Mouse (Mus musculus) forebrain, embryonic 15.5 days (tissue): ENCODE data around the gene Cd200r4. TPM values are rescaled to one million over a fixed set of nuclear protein-coding genes. Genes with fewer than 3 reads are reported as not detected.
A peak's percentile ranks its signal among the peaks of the same experiment; 100 is the strongest.

Experiments used
- ATAC-seq: fragments of 200-750 bp; cut with Nextera tagmentation; replicated peaks from 2 replicates; pipeline ENCODE4 v1.8.0; 2017; ENCODE audit warnings: mild to moderate bottlenecking, moderate TSS enrichment, moderate library complexity
- H3K27ac ChIP-seq: fragments of 300-500 bp; sonication (generic); replicated peaks from 2 replicates; pipeline ENCODE4 v1.5.1; 2015; ENCODE audit warnings: mild to moderate bottlenecking, inconsistent platforms
- H3K27me3 ChIP-seq: fragments of 300-500 bp; sonication (generic); 2 replicates; pipeline ENCODE4 v1.6.1; 2015; ENCODE audit warnings: inconsistent platforms
- H3K36me3 ChIP-seq: fragments of 300-500 bp; sonication (generic); 2 replicates; pipeline ENCODE4 v1.6.1; 2015; ENCODE audit warnings: mild to moderate bottlenecking, inconsistent platforms
- H3K4me1 ChIP-seq: fragments of 300-500 bp; sonication (generic); 2 replicates; pipeline ENCODE4 v1.6.1; 2015; ENCODE audit warnings: inconsistent platforms
- H3K4me2 ChIP-seq: fragments of 300-500 bp; sonication (generic); replicated peaks from 2 replicates; pipeline ENCODE4 v1.6.1; 2015; ENCODE audit warnings: mild to moderate bottlenecking, inconsistent platforms
- H3K4me3 ChIP-seq: fragments of 300-500 bp; sonication (generic); 2 replicates; pipeline ENCODE4 v1.5.1; 2015; ENCODE audit warnings: mild to moderate bottlenecking, inconsistent platforms
- H3K9ac ChIP-seq: fragments of 300-500 bp; sonication (generic); replicated peaks from 2 replicates; pipeline ENCODE4 v1.6.1; 2015; ENCODE audit warnings: mild to moderate bottlenecking, inconsistent platforms
- H3K9me3 ChIP-seq: fragments of 300-500 bp; sonication (generic); 2 replicates; pipeline ENCODE4 v1.6.1; 2016; ENCODE audit warnings: inconsistent platforms
- WGBS: fragments of 180-500 bp; shearing (Covaris S2); methylation state at CpG from one replicate; pipeline ENCODE4 v1.1.7; 2015; ENCODE audit warnings: mixed read lengths; 5-methylcytosine and 5-hydroxymethylcytosine counted together
- polyA plus RNA-seq: library from polyadenylated mRNA; unstranded; fragments of >200 nt; fragmentation: Nextera tagmentation; extraction: Ambion mirVana; gene quantifications from 2 replicates; pipeline ENCODE4 v1.2.1, GENCODE M21; 2015

Cd200r4 gene
- not detected in 2 replicates for polyA plus RNA-seq

GRCm38 (mm10) chr16:44811544-44811943 lies at the start of gene Cd200r4:
Gene Cd200r4, plus strand, starts transcription at chr16:44811733.
- no peak within 1 kb of the TSS for H3K27ac ChIP-seq
- 91% methylated on average over 3 of the region's 3 CpGs for WGBS
- no peaks in the 10 kb centered on the region for H3K9me3 ChIP-seq
- H3K4me1 ChIP-seq: no peaks in the 10 kb centered on the region
- no peak within 1 kb of the TSS for H3K4me3 ChIP-seq
- no peaks in the 10 kb centered on the region for H3K36me3 ChIP-seq
- no peak within 1 kb of the TSS for H3K9ac ChIP-seq
- no peak for ATAC-seq
- no peaks in the 10 kb centered on the region for H3K27me3 ChIP-seq
- no peak within 1 kb of the TSS for H3K4me2 ChIP-seq

DNA sequence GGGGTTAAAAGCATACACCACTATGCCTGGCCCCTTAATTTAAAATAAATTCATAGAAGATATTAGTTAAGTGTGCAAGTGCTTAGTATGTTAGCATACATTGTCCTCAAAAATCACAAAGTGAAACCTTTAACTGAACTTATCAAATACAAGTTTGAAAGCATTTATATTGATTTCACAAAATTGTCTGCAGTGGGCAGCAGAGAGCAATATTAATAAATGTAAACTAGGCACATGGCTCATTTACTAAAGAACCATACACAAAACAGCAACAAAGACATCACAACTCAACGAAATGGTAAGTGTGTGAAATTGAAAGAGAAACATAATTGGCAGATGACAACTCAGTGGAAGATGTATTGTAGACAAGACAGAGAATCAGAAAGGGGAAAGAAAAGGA lies 49.7 kb upstream of the Cd200r4 start:
- 63% methylated on average over 1 of the region's 1 CpGs for WGBS
- H3K36me3 ChIP-seq: no peaks in the 10 kb centered on the region
- no peaks in the 10 kb centered on the region for H3K9me3 ChIP-seq
- no peak overlapping the region for H3K4me2 ChIP-seq
- H3K4me1 ChIP-seq: no peaks in the 10 kb centered on the region
- H3K9ac ChIP-seq: no peak overlapping the region
- no peaks in the 10 kb centered on the region for H3K27me3 ChIP-seq
- no peak for ATAC-seq
- H3K27ac ChIP-seq: no peak overlapping the region
- no peak overlapping the region for H3K4me3 ChIP-seq

GRCm38 (mm10) chr16:44765555-44766319 lies 45.8 kb upstream of the Cd200r4 start, which contains the start of gene Cd200r1:
Gene Cd200r1, plus strand, starts transcription at chr16:44765736.
- Histone ChIP-seq H3K27me3 (no peaks in the 10 kb centered on the region), H3K36me3 (no peaks in the 10 kb centered on the region), H3K27ac (no peak within 1 kb of the TSS), H3K4me2 (no peak within 1 kb of the TSS), H3K9me3 (no peaks in the 10 kb centered on the region), H3K9ac (no peak within 1 kb of the TSS), H3K4me3 (no peak within 1 kb of the TSS), H3K4me1 (no peaks in the 10 kb centered on the region)
- 85% methylated on average over 22 of the region's 22 CpGs for WGBS
- ATAC-seq: no peak

- Histone ChIP-seq H3K4me3 (no peak overlapping the region), H3K36me3 (no peaks in the 10 kb centered on the region), H3K9ac (no peak overlapping the region), H3K9me3 (no peaks in the 10 kb centered on the region), H3K4me1 (no peaks in the 10 kb centered on the region), H3K4me2 (no peak overlapping the region), H3K27me3 (no peaks in the 10 kb centered on the region), H3K27ac (no peak overlapping the region)
- no peak for ATAC-seq
- WGBS: 87% methylated on average over 9 of the region's 9 CpGs
Observed at GRCm38 (mm10) chr16:44766320-44766892, 45.1 kb upstream of the Cd200r4 start.

GRCm38 (mm10) chr16:44767506-44767905 lies 44.0 kb upstream of the Cd200r4 start:
- no peak overlapping the region for H3K4me2 ChIP-seq
- H3K27ac ChIP-seq: no peak overlapping the region
- H3K27me3 ChIP-seq: no peaks in the 10 kb centered on the region
- H3K4me1 ChIP-seq: no peaks in the 10 kb centered on the region
- no peak overlapping the region for H3K9ac ChIP-seq
- no peak for ATAC-seq
- H3K9me3 ChIP-seq: no peaks in the 10 kb centered on the region
- no peak overlapping the region for H3K4me3 ChIP-seq
- WGBS: 91% methylated on average over 7 of the region's 7 CpGs
- no peaks in the 10 kb centered on the region for H3K36me3 ChIP-seq

- H3K36me3 ChIP-seq: no peaks in the 10 kb centered on the region
- no peaks in the 10 kb centered on the region for H3K27me3 ChIP-seq
- no peaks in the 10 kb centered on the region for H3K4me1 ChIP-seq
- no peak overlapping the region for H3K4me3 ChIP-seq
- H3K9me3 ChIP-seq: no peaks in the 10 kb centered on the region
- no peak overlapping the region for H3K4me2 ChIP-seq
- H3K27ac ChIP-seq: no peak overlapping the region
- no peak overlapping the region for H3K9ac ChIP-seq
- WGBS: 48% methylated on average over 2 of the region's 2 CpGs
- 0 out of 2 replicates have a peak, but pooled peaks have one; percentile 53 for ATAC-seq
Observed at GRCm38 (mm10) chr16:44767967-44768366, 43.6 kb upstream of the Cd200r4 start.

DNA sequence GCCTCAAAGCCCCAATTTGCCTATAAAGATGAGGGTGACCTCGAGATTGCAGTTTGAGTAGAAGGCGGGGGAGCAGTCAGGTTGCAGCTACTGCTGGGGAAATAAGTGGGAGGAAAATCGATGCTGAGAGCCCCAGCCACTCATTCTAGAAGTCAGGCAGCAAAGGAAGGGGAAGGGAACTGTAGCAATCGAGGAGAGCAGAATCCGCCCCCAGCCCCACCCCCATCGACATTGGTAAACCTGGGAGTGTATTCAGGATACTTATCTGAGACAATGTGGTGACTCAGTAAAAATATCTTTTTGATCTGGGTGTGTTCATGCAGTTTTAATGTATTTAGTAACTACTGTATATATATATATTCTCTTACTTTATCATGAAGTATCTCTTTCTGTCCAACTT lies 39.0 kb upstream of the Cd200r4 start:
- Histone ChIP-seq H3K27ac (no peak overlapping the region), H3K27me3 (no peaks in the 10 kb centered on the region), H3K9ac (no peak overlapping the region), H3K36me3 (no peaks in the 10 kb centered on the region), H3K4me3 (no peak overlapping the region), H3K9me3 (no peaks in the 10 kb centered on the region), H3K4me1 (no peaks in the 10 kb centered on the region), H3K4me2 (no peak overlapping the region)
- 77% methylated on average over 6 of the region's 6 CpGs for WGBS
- no peak for ATAC-seq

DNA sequence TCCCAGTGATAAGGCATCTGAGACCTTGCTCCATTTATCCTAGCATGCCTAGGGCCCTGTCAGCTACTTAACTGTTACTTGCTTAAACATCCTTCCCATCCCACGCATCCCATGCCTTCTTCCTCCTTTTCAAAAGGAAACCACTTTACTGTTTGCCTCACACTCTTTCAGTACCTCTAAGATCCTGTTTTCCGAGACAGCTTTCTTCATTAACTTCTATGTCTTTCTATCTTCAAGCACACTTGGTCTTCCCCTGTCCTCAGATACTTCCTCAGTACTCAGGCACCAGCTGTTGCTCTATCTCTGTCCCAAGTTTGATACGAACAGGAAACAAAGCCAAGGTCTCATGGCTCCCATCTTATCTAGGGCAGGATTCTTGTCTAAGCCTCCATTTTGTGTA lies 37.9 kb upstream of the Cd200r4 start:
- H3K4me3 ChIP-seq: no peak overlapping the region
- no peaks in the 10 kb centered on the region for H3K36me3 ChIP-seq
- no peak overlapping the region for H3K27ac ChIP-seq
- H3K9ac ChIP-seq: no peak overlapping the region
- H3K4me1 ChIP-seq: no peaks in the 10 kb centered on the region
- H3K27me3 ChIP-seq: no peaks in the 10 kb centered on the region
- WGBS: 91% methylated on average over 3 of the region's 3 CpGs
- no peak for ATAC-seq
- H3K9me3 ChIP-seq: no peaks in the 10 kb centered on the region
- no peak overlapping the region for H3K4me2 ChIP-seq

DNA sequence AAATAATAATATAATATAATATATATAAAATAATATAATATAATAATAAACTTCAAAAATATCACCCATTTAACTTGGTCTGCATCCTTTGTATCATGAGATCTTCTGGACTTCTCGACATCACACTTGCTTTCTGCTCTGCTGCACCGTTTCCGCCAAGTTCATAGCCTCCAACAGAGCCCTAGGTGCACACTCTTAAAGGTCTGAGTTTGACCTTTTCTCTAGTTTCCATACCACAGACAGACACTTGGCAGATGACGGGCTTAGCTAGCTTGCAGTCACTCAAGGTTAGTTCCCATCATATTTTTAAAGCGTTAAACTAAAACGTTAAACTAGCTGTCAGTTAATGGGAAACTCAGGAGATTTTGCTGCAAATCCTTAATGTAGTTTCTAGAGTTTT lies 37.3 kb upstream of the Cd200r4 start:
- Histone ChIP-seq H3K4me1 (no peaks in the 10 kb centered on the region), H3K36me3 (no peaks in the 10 kb centered on the region), H3K4me3 (no peak overlapping the region), H3K4me2 (no peak overlapping the region), H3K27ac (no peak overlapping the region), H3K9ac (no peak overlapping the region), H3K27me3 (no peaks in the 10 kb centered on the region), H3K9me3 (no peaks in the 10 kb centered on the region)
- ATAC-seq: no peak
- WGBS: 92% methylated on average over 6 of the region's 6 CpGs

DNA sequence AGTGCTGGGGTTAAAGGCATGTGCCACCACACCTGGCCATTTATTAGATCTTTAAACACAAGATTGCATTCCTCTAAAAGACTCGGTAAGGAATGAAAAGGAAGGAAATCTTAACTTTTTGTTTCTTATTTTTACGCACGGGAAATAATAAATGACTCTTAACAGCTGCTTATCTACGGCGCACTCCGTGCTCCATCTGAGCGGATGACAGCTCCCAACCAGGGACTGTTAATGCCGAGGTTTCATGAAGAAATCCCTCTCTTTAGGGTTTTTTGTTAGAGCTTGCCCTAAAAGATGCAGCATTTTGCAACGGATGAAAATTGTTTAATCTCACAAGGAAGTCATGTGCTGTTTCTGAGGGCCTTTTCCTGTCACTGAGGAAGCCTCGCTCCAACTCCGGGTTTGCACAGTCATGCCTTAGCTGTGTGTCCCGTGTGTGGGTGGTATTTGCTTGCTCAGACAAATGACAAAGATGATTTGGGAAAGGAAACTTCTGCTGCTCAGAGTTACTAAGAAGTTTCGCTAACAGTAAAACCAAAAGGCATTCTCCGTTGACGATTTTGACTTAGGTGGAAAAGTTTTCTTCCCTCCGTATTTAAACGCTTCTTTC lies 32.9 kb upstream of the Cd200r4 start:
- no peak overlapping the region for H3K9ac ChIP-seq
- 86% methylated on average over 17 of the region's 17 CpGs for WGBS
- H3K4me3 ChIP-seq: no peak overlapping the region
- H3K27me3 ChIP-seq: no peaks in the 10 kb centered on the region
- H3K27ac ChIP-seq: no peak overlapping the region
- H3K4me2 ChIP-seq: no peak overlapping the region
- no peaks in the 10 kb centered on the region for H3K36me3 ChIP-seq
- no peaks in the 10 kb centered on the region for H3K4me1 ChIP-seq
- no peak for ATAC-seq
- H3K9me3 ChIP-seq: no peaks in the 10 kb centered on the region

GRCm38 (mm10) chr16:44779494-44779893 lies 32.0 kb upstream of the Cd200r4 start:
- H3K9me3 ChIP-seq: no peaks in the 10 kb centered on the region
- WGBS: 96% methylated on average over 5 of the region's 5 CpGs
- no peaks in the 10 kb centered on the region for H3K27me3 ChIP-seq
- H3K4me2 ChIP-seq: no peak overlapping the region
- no peak overlapping the region for H3K27ac ChIP-seq
- no peaks in the 10 kb centered on the region for H3K36me3 ChIP-seq
- no peaks in the 10 kb centered on the region for H3K4me1 ChIP-seq
- H3K4me3 ChIP-seq: no peak overlapping the region
- no peak for ATAC-seq
- no peak overlapping the region for H3K9ac ChIP-seq

DNA sequence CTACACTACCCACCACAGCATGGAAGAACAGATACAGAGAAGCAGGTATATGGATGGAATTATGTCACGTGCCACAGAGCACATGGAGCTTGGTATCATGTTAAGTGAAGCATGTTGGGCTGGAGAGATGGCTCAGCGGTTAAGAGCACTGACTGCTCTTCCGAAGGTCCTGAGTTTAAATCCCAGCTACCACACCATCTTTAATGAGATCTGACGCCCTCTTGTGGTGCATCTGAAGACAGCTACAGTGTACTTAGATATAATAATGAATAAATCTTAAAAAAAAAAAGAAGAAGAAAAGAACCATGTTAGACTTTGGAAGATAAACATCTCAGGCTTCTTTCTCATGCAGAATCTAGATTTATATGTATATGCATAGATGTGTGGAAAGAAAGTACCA lies 30.8 kb upstream of the Cd200r4 start:
- H3K4me2 ChIP-seq: no peak overlapping the region
- no peaks in the 10 kb centered on the region for H3K36me3 ChIP-seq
- no peak overlapping the region for H3K4me3 ChIP-seq
- no peak overlapping the region for H3K9ac ChIP-seq
- no peaks in the 10 kb centered on the region for H3K4me1 ChIP-seq
- no peak for ATAC-seq
- H3K27me3 ChIP-seq: no peaks in the 10 kb centered on the region
- no peaks in the 10 kb centered on the region for H3K9me3 ChIP-seq
- H3K27ac ChIP-seq: no peak overlapping the region
- WGBS: 68% methylated on average over 4 of the region's 4 CpGs
